Mouse (Mus musculus) 416B (cell line): ENCODE data around the gene Bcat1.

Experiments used
- DNase-seq: peaks from one replicate; pipeline ENCODE4 v3.0.0; 2011; ENCODE audit warnings: low read depth

The Bcat1 gene

GRCm38 (mm10) chr6:145009859-145010818 lies 65.8 kb downstream of the Bcat1 start:
- peak; percentile 68 for DNase-seq

GRCm38 (mm10) chr6:145003459-145003858 lies 72.5 kb downstream of the Bcat1 start:
- no peak for DNase-seq

DNA sequence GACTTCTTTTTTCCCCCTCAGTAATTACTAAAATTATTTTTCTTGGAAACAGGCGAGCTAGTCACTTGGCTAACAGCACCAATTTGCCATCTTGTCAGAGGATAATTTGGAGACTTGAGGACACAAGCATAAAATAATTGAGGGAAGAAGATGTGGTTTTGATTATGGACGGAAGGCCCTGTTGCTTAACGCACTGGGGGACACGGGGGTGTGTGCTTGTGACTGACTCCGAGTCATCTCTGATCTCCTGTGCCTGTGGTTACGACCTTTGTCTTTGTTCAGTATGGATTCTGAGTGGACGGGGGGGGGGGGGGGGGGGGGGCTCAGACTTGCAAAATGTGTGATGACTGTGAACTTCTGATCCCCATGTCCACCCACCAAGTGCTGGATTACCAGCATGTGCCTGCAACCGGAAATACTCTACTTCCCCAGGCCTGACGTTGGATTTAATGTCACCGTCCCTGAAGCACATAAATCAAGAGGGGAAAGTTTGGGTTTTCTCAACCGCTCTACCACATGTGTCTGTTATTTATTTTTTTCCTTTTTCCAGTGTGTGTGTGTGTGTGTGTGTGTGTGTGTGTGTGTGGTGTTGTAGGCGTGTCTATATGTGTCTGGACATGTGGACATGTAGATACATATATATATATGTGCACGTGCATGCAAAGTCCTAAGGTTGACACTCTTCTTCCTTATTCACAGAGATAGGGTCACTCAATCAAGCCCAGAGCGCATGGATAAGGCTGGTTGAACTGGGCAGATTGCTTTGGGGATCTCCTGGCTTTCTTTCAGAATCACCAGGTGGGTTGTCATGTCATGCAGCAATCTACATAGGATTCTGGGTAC lies 73.7 kb downstream of the Bcat1 start:
- peak; percentile 85 for DNase-seq

- DNase-seq, result no peak
These were observed 74.5 kb downstream of the Bcat1 start for GRCm38 (mm10) chr6:145001493-145001892.

GRCm38 (mm10) chr6:144997229-144997628 lies 78.8 kb downstream of the Bcat1 start:
- DNase-seq, result peak; percentile 75

DNA sequence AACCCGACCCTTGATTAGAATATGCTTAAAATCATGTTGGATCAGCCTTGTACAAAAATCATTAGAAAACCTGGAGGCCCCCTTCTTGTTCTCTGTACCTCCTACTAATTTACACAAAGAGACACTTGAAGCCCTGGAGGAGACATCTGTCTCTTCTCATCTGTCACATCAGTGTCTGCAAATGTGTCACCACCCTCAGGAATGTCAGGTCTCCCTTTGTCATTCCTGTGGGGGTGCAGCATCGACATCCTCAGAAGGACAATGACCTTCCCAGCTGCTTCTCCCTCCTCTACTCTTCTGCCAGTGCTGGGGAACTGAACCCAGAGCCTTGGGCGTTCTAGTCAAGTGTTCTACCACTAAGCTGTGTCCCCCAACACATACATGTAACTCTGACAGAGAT lies 83.9 kb downstream of the Bcat1 start:
- DNase-seq, result no peak

DNA sequence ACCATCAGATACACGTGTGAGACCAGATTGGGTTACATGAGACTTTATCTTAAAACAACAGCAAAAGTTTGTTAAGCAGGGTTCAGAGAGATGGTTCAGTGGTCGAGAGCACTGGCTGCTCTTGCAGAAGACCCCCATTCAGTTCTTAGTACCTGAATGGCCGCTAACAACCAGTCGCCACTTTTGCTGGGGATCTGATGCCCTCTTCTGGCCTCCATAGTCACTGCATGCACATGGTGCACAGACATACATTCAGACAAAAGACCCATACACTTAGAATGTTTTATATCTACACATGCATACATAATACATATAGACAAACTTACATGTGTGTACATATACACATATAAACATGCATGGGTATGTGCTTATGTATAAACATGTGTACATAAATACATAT lies 86.8 kb downstream of the Bcat1 start:
- DNase-seq, result no peak

DNA sequence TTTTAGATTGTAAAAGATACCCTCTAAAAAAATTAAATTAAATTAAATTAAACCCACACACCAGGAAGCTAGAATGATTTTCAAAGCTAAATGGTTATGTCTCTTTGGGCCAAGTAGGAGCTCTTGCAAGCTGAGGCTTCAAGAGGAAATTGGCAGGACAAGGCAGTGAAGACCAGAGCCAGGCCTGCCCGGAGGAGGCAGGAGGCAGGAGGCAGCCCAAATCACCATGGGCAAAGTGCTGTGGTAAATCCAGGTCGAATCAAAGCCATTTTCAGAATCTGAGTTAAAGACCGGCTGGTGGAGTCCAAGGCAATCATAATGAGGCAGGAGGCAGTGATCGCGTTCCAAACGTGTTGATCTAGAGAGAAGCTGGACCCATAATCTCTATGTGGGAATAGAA lies 88.3 kb downstream of the Bcat1 start:
- DNase-seq, result no peak

DNA sequence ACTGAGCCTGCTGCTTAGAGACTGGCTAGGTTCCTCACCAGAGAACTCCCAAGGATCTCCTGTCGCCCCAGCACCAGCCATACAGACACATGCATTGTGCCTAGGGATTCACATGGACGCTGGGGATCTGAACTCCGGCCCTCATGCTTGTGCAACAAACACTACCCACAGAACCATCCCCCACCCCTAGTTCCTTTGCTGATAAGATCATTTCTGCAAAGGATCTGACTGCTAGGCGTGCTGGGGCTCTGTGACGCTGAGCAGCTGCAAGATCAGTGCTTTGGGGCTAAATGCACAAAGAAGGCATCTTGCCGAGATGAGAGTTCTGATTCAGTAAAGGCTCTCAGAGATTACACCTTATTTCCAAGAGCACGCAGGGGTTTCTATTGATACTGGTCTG lies 88.8 kb downstream of the Bcat1 start:
- DNase-seq, result no peak

- no peak for DNase-seq
These were observed 91.8 kb downstream of the Bcat1 start for GRCm38 (mm10) chr6:144984221-144984620.

- DNase-seq, result no peak
These were observed 93.9 kb downstream of the Bcat1 start for GRCm38 (mm10) chr6:144982093-144982492.

DNA sequence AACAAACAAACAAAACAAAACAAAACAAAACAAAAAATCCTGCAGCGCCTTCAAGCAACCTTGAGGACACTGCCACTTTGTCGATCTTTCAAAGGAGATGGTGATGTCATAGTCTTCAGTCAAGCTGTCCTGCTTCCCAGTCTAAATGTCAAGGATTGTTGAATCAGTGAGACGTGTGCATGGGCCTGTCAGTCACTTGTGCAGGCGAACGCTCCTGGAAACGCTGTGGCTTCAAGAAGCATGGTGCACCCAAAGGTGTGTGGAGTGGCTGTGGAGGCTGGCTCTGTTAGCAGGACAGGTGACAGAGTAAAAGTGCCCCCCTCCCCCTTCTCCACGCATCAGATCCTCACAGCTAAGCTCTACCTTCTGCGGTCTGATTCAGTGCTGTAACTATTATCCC lies 103.6 kb downstream of the Bcat1 start:
- DNase-seq, result no peak

DNA sequence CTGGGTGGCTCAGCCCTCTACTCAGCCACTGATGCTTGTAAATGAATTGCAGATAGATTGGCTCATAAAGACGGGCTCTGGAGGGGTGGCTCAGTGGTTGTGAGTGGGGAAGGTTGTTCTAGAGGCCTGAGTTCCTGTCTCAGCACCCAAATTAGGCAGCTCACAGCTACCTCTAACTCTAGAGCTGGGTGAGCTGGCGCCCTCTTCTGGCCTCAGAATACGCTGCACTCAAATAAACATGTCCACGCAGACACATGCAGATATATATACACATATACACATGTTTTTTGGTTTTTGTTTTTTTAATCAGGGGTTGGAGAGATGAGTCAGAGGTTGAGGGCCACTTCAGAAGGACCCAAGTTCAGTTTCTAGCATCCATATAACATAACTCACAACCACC lies 105.1 kb downstream of the Bcat1 start:
- DNase-seq, result peak; percentile 18

GRCm38 (mm10) chr6:144967536-144967935 lies 108.4 kb downstream of the Bcat1 start:
- DNase-seq, result no peak

GRCm38 (mm10) chr6:144964205-144964604 lies 111.8 kb downstream of the Bcat1 start:
- peak; percentile 14 for DNase-seq

DNA sequence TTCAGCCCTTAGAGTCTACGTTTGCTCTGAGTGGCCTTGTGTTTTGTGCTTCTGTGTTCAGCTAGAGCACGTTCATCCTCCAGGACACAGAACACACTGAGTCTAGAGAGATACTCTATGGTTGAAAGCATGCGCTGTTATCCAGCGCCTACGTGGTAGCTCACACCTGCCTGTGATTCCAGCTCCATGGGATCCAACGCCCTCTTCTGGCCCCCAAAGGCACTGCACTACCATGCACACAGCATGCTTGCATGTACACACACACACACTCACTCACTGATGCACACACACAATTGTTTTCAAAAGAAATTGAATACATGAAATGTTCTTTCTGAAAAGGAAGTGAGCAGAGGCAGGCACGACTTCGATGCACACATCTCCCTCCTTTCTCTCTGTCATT lies 112.8 kb downstream of the Bcat1 start:
- no peak for DNase-seq

DNA sequence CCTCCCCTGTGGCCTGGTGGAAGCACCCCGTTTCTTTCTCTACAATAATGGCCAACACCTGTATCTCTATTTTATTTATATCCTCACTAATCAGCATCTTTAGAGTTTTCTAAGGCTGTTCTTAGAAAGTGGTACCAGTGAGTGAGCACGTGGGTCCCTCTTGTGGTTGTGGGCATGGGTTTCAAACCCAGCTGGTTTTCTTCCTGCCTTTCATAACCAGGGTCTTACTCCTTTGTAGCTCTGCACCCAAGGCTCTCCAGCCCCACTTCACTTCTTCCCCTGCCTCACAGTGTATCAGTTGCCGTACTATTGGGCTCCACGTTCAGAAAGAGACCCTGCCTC lies 114.0 kb downstream of the Bcat1 start:
- no peak for DNase-seq

GRCm38 (mm10) chr6:144961253-144962012 lies 114.6 kb downstream of the Bcat1 start:
- peak; percentile 22 for DNase-seq

DNA sequence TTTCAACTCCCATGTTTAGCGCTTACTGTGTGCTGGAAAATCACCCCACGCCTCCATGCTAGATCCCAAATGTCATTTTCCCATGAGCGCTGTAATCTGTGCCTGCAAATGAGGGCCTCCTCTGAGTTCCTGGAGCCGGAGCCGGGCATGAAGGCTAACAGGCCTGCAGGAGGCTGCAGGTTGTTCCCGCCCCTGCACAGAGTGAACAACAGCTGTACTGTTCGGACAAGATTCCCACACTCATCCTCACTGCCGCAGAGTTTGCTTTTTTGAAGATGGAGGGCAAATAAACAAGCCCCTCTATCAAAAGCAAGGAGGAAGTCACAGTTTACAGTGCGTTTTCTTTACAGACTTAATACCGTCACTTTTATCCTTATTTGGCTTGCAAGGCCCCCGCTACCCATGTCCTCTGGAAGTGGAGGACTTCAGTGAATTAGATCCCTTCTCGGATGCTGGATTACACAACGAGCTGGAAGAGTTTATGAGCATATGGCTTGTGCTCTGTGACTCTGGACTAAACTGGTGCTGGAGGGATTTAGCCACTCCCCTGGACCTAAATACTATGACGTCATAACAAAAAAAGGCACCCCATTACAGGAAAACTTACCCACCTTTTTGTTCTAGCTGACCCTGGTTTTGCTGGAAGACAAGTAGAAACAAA lies 120.0 kb downstream of the Bcat1 start:
- DNase-seq, result no peak

DNA sequence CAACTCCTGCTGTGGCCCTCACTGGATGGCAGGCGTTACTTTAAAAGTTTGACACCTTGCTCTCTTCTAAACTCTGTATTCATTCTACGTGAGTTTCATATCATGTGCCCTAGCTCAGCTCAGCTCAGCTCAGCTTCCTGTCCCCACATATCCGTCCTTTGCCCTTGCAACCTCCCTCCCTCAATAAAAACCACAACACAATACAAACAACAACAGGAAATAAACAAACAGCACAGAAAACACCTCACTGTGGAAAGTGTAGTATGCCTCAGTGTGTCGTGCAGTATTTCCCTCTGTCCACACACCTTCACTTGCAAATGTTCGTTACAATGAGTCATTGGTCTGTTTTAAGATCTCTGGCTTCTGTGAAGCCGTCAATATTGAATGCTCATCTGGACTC lies 123.1 kb downstream of the Bcat1 start:
- no peak for DNase-seq

GRCm38 (mm10) chr6:144944435-144945365 lies 131.3 kb downstream of the Bcat1 start:
- no peak for DNase-seq
